Mouse (Mus musculus): ENCODE measurements around the gene Crtam. TPM values are rescaled to one million over a fixed set of nuclear protein-coding genes. Genes with fewer than 3 reads are reported as not detected.
A peak's percentile ranks its signal among the peaks of the same experiment; 100 is the strongest.

The Crtam gene
- polyA plus RNA-seq, 2 experiments, result 0.21 to 0.29 TPM

DNA sequence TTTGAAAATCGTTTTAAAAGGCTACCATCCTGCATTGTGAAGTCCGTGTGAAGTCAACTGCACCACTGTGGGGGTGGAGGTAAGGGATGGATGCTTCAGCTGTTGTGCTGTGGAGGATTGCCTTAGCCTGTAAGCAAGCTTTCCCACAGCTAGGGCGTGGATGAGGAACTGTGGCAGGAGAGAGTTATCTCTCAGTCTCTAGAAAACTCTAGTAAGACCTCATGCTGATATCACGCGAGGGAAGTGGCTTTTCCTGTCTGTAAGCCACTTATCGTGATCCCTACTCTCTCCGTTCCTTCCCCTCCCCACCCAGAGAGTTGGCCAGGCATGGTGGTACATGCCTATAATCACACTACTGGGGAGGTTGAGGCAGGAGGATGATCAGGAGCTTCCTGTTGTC, 44.9 kb upstream of the Crtam start:
- no peaks in the 10 kb centered on the region for H3K4me1 ChIP-seq (ENCODE audit: control insufficient read depth, insufficient read depth, low read length)
- H3K27ac ChIP-seq (replicated peaks; ENCODE audit: low read depth, low read length), result no peak overlapping the region
- DNase-seq (ENCODE audit: low spot score) (no peak), ATAC-seq (ENCODE audit: low FRiP score, low read depth) (no peak)
- no peak overlapping the region for H3K9ac ChIP-seq (ENCODE audit: low read depth, low read length, severe bottlenecking)
- no peak overlapping the region for H3K4me2 ChIP-seq (replicated peaks; ENCODE audit: low read depth, low read length, severe bottlenecking)
- no peak overlapping the region for H3K4me3 ChIP-seq (replicated peaks; ENCODE audit: low read length)
- WGBS, result 94% methylated on average over 7 of the region's 7 CpGs
- TF ChIP-seq POLR2A (IDR thresholded peaks at IDR 0.05; ENCODE audit: borderline replicate concordance, extremely low read depth, insufficient read depth, insufficient read length), result no peak
- H3K36me3 ChIP-seq (ENCODE audit: control insufficient read depth, insufficient read depth, low read length), result no peaks in the 10 kb centered on the region
- no peaks in the 10 kb centered on the region for H3K27me3 ChIP-seq (ENCODE audit: control insufficient read depth, insufficient read depth, low read length)
- no peaks in the 10 kb centered on the region for H3K9me3 ChIP-seq (ENCODE audit: control insufficient read depth, low read length)

DNA sequence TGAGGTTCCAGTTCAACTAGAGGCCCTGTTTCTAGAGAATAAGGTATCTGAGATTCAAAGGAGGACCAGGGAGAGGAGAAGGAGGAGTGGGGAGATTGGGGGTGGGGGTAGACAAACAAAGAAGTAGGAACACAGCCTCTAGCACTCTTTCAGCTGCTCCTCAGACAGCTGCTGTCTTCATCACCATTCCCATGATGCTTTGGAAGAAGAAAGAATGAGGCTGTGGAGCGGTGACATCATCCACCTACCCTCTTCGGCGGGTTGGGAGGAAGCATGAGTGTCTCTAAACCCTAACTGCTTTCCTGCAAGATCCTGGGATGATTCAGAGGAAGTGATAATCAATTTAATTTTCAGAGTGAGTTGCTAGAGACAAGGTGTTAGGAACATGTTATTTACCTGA, 44.4 kb upstream of the Crtam start:
- ATAC-seq (ENCODE audit: low FRiP score, low read depth) (no peak), DNase-seq (ENCODE audit: low spot score) (no peak)
- H3K27me3 ChIP-seq (ENCODE audit: control insufficient read depth, insufficient read depth, low read length), result no peaks in the 10 kb centered on the region
- no peak overlapping the region for H3K9ac ChIP-seq (ENCODE audit: low read depth, low read length, severe bottlenecking)
- H3K4me2 ChIP-seq (replicated peaks; ENCODE audit: low read depth, low read length, severe bottlenecking), result no peak overlapping the region
- TF ChIP-seq POLR2A (IDR thresholded peaks at IDR 0.05; ENCODE audit: borderline replicate concordance, extremely low read depth, insufficient read depth, insufficient read length), result no peak
- H3K27ac ChIP-seq (replicated peaks; ENCODE audit: low read depth, low read length), result no peak overlapping the region
- H3K36me3 ChIP-seq (ENCODE audit: control insufficient read depth, insufficient read depth, low read length), result no peaks in the 10 kb centered on the region
- no peaks in the 10 kb centered on the region for H3K4me1 ChIP-seq (ENCODE audit: control insufficient read depth, insufficient read depth, low read length)
- WGBS, result 84% methylated on average over 3 of the region's 3 CpGs
- H3K9me3 ChIP-seq (ENCODE audit: control insufficient read depth, low read length), result no peaks in the 10 kb centered on the region
- H3K4me3 ChIP-seq (replicated peaks; ENCODE audit: low read length), result no peak overlapping the region

DNA sequence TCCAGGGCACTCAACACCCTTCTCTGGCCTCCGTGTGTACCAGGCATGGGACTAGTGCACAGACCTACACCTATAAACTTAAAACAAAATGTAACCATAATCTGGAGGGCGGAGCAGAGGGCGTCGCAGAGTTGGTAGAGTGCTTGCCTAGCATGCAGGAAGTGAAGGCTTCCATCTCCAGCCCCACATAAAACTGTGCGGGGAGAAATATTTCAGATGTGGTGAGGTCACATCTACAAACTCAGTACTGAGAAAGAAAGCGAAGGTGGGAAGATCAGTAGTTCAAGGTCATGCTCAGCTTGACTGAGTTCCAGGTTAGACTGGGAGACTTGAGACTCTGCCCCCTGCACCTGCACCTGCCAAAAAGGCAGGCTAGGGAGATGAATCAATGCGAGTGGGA, 43.8 kb upstream of the Crtam start:
- DNase-seq (ENCODE audit: low spot score), result no peak
- H3K27me3 ChIP-seq (ENCODE audit: control insufficient read depth, insufficient read depth, low read length), result no peaks in the 10 kb centered on the region
- no peak for TF ChIP-seq POLR2A (IDR thresholded peaks at IDR 0.05; ENCODE audit: borderline replicate concordance, extremely low read depth, insufficient read depth, insufficient read length)
- no peak overlapping the region for H3K4me3 ChIP-seq (replicated peaks; ENCODE audit: low read length)
- no peaks in the 10 kb centered on the region for H3K36me3 ChIP-seq (ENCODE audit: control insufficient read depth, insufficient read depth, low read length)
- WGBS, result 92% methylated on average over 7 of the region's 7 CpGs
- ATAC-seq (ENCODE audit: low FRiP score, low read depth), result no peak
- no peak overlapping the region for H3K4me2 ChIP-seq (replicated peaks; ENCODE audit: low read depth, low read length, severe bottlenecking)
- no peaks in the 10 kb centered on the region for H3K9me3 ChIP-seq (ENCODE audit: control insufficient read depth, low read length)
- H3K4me1 ChIP-seq (ENCODE audit: control insufficient read depth, insufficient read depth, low read length), result no peaks in the 10 kb centered on the region
- no peak overlapping the region for H3K27ac ChIP-seq (replicated peaks; ENCODE audit: low read depth, low read length)
- no peak overlapping the region for H3K9ac ChIP-seq (ENCODE audit: low read depth, low read length, severe bottlenecking)

DNA sequence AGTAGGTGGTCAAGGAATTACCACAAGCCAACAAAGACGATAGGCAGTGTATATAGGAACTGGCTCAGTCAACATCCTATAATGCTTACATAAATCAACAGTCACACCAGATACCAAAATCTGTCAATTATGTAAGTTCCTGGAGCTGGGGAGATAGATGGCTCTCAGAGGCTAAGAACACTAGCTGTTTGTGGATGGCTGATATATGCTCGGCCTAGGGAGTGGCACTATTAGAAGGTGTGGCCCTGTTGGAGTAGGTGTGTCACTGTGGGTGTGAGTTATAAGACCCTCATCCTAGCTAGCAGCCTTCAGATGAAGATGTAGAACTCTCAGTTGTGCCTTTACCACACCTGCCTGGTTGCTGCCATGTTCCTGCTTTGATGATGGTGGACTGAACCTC, 43.2 kb upstream of the Crtam start:
- Histone ChIP-seq H3K27ac (replicated peaks; ENCODE audit: low read depth, low read length) (no peak overlapping the region), H3K9me3 (ENCODE audit: control insufficient read depth, low read length) (no peaks in the 10 kb centered on the region), H3K4me1 (ENCODE audit: control insufficient read depth, insufficient read depth, low read length) (no peaks in the 10 kb centered on the region), H3K9ac (ENCODE audit: low read depth, low read length, severe bottlenecking) (no peak overlapping the region), H3K4me2 (replicated peaks; ENCODE audit: low read depth, low read length, severe bottlenecking) (no peak overlapping the region), H3K27me3 (ENCODE audit: control insufficient read depth, insufficient read depth, low read length) (no peaks in the 10 kb centered on the region), H3K36me3 (ENCODE audit: control insufficient read depth, insufficient read depth, low read length) (no peaks in the 10 kb centered on the region), H3K4me3 (replicated peaks; ENCODE audit: low read length) (no peak overlapping the region)
- no peak for DNase-seq (ENCODE audit: low spot score)
- no peak for ATAC-seq (ENCODE audit: low FRiP score, low read depth)
- WGBS, result 92% methylated on average over 2 of the region's 2 CpGs
- no peak for TF ChIP-seq POLR2A (IDR thresholded peaks at IDR 0.05; ENCODE audit: borderline replicate concordance, extremely low read depth, insufficient read depth, insufficient read length)

DNA sequence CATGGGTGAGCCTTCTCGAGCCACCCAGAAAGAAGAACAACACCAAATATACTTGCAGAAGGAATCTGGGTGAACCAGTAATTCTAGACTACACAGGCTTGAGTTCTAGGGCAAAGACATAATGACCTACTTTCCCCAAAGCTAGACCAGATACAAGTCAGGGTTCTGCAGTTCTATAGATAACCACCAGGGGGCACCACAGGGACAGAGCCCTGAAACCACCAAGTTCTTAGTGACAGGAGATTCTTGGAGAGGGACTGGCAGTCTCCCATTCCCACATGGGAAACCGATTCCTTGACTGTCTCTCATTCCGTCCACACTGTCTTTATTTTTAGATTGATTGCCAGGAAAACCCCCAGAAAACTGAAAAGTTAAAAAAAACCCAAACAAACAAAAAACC, 40.2 kb upstream of the Crtam start:
- ATAC-seq (ENCODE audit: low FRiP score, low read depth), result no peak
- Histone ChIP-seq H3K9ac (ENCODE audit: low read depth, low read length, severe bottlenecking) (no peak overlapping the region), H3K36me3 (ENCODE audit: control insufficient read depth, insufficient read depth, low read length) (no peaks in the 10 kb centered on the region), H3K27ac (replicated peaks; ENCODE audit: low read depth, low read length) (no peak overlapping the region), H3K4me1 (ENCODE audit: control insufficient read depth, insufficient read depth, low read length) (no peaks in the 10 kb centered on the region), H3K9me3 (ENCODE audit: control insufficient read depth, low read length) (no peaks in the 10 kb centered on the region), H3K27me3 (ENCODE audit: control insufficient read depth, insufficient read depth, low read length) (no peaks in the 10 kb centered on the region), H3K4me3 (replicated peaks; ENCODE audit: low read length) (no peak overlapping the region), H3K4me2 (replicated peaks; ENCODE audit: low read depth, low read length, severe bottlenecking) (no peak overlapping the region)
- TF ChIP-seq POLR2A (IDR thresholded peaks at IDR 0.05; ENCODE audit: borderline replicate concordance, extremely low read depth, insufficient read depth, insufficient read length), result no peak
- peak; percentile 89 for DNase-seq (ENCODE audit: low spot score)
- 14% methylated on average over 3 of the region's 3 CpGs for WGBS

DNA sequence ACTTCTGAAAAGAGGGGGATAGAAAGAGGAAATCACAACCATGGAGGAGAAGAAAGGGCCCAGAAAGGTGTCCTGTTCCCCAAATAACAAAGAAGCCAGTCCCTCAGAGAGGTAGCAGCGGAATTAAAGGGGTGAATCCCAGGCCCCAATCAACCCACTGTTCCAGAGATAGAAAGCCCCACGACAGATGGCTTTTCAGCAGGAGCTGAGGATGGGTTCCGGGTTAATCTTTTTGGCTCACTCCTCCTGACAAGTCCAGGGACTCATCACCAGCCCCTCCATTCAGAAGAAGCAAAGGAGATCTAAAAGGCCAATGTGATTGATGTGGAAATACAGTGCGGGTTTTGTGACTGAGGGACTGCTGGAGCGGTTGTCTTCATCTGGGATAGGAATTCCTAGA, 39.2 kb upstream of the Crtam start:
- Histone ChIP-seq H3K4me2 (replicated peaks; ENCODE audit: low read depth, low read length, severe bottlenecking) (no peak overlapping the region), H3K36me3 (ENCODE audit: control insufficient read depth, insufficient read depth, low read length) (no peaks in the 10 kb centered on the region), H3K4me1 (ENCODE audit: control insufficient read depth, insufficient read depth, low read length) (peaks cover 3% of the 10 kb centered on the region; the same call in 1 of the 2 replicates), H3K27me3 (ENCODE audit: control insufficient read depth, insufficient read depth, low read length) (no peaks in the 10 kb centered on the region), H3K4me3 (replicated peaks; ENCODE audit: low read length) (no peak overlapping the region), H3K9ac (ENCODE audit: low read depth, low read length, severe bottlenecking) (no peak overlapping the region), H3K9me3 (ENCODE audit: control insufficient read depth, low read length) (no peaks in the 10 kb centered on the region), H3K27ac (replicated peaks; ENCODE audit: low read depth, low read length) (no peak overlapping the region)
- no peak for ATAC-seq (ENCODE audit: low FRiP score, low read depth)
- no peak for TF ChIP-seq POLR2A (IDR thresholded peaks at IDR 0.05; ENCODE audit: borderline replicate concordance, extremely low read depth, insufficient read depth, insufficient read length)
- DNase-seq (ENCODE audit: low spot score), result no peak
- WGBS, result 92% methylated on average over 5 of the region's 5 CpGs
